Mouse (Mus musculus): Measurements from ENCODE around the gene Zdhhc18. TPM values are rescaled to one million over a fixed set of nuclear protein-coding genes. Genes with fewer than 3 reads are reported as not detected.

Zdhhc18 gene
- 1.9 and 3.1 TPM in 2 replicates for polyA plus RNA-seq (2014; fragmentation: Nextera tagmentation; extraction: Ambion mirVana)

DNA sequence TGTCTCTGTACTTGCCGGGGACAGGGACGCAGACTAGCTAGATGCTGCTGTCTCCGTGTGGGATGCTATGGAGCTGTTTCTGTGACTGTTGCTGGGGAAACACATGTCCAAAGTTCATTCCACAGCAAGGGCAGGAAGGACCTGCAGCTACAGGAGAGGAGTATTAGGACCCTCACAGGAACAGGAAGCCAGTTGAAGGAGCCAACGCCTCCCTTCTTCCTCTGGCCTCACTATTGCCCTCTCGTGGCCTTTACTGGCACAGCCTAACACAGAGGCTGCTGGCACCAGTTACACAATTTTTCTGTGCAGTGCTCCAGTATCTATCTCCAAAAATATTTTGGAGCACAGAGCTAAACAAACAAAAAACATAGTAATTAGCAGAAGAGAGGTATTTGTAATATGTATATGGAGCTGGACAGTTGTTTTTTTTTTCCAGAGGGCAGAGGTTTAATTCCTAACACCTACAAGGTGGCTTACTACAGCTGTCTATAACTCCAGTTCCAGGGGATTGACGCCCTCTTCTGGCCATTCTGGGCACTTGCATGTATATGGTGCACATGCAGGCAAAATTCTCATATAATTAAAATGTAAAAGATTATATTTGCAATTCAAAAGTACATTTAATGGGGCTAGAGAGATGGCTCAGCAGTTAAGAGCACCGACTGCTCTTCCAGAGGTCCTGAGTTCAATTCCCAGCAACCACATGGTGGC lies at the start of gene Zdhhc18:
Zdhhc18 (minus strand) TSS at position 166 of the 711 bp plus-strand sequence.
- peak; percentile 83 for DNase-seq (ENCODE audit: low spot score)
- Histone ChIP-seq H3K36me3 (replicated peaks; ENCODE audit: control insufficient read depth, insufficient read depth, low read depth, low read length) (no peaks in the 10 kb centered on the region), H3K4me3 (ENCODE audit: low read depth, low read length) (no peak within 1 kb of the TSS), H3K4me1 (ENCODE audit: control insufficient read depth, insufficient read depth, low read length) (no peaks in the 10 kb centered on the region), H3K9me3 (replicated peaks; ENCODE audit: control insufficient read depth, low read length) (0 out of 2 replicates have a peak, but pooled peaks cover 1% of the 10 kb centered on the region), H3K27me3 (ENCODE audit: control insufficient read depth, insufficient read depth, low read length) (no peaks in the 10 kb centered on the region), H3K4me2 (ENCODE audit: low read depth, low read length) (no peak within 1 kb of the TSS), H3K27ac (replicated peaks; ENCODE audit: low read depth, low read length) (no peak within 1 kb of the TSS), H3K9ac (replicated peaks; ENCODE audit: low read length) (no peak within 1 kb of the TSS)
- no peak for ATAC-seq (replicated peaks; ENCODE audit: insufficient number of reproducible peaks, low FRiP score, low TSS enrichment, low read depth)
- WGBS: 32% methylated on average over 7 of the region's 7 CpGs

DNA sequence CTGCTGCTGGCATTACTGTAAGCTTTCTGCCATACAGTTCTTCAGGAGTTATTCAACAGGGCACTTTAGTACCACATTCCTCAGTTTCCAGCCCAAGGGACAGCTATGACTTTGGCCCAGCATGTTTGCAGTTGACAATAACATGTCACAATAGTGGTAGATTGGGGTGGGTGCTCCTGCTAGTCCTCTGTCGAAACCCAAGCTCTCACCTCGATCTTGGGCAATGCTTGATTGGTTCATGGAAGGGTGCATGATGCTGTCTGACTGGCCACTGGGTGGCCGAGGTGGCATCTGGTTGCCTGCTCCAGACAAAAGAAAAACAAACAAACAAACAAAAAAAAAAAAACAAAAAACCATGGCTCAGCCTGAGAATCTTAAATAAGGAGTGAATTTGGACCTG lies 45.4 kb upstream of the Zdhhc18 start:
- H3K27ac ChIP-seq (replicated peaks; ENCODE audit: low read depth, low read length): no peak overlapping the region
- H3K4me1 ChIP-seq (ENCODE audit: control insufficient read depth, insufficient read depth, low read length): no peaks in the 10 kb centered on the region
- no peak for DNase-seq (ENCODE audit: low spot score)
- H3K4me3 ChIP-seq (ENCODE audit: low read depth, low read length): no peak overlapping the region
- H3K27me3 ChIP-seq (ENCODE audit: control insufficient read depth, insufficient read depth, low read length): no peaks in the 10 kb centered on the region
- WGBS: 91% methylated on average over 3 of the region's 3 CpGs
- H3K36me3 ChIP-seq (replicated peaks; ENCODE audit: control insufficient read depth, insufficient read depth, low read depth, low read length): peaks cover 26% of the 10 kb centered on the region
- no peaks in the 10 kb centered on the region for H3K9me3 ChIP-seq (replicated peaks; ENCODE audit: control insufficient read depth, low read length)
- no peak for ATAC-seq (replicated peaks; ENCODE audit: insufficient number of reproducible peaks, low FRiP score, low TSS enrichment, low read depth)
- H3K4me2 ChIP-seq (ENCODE audit: low read depth, low read length): no peak overlapping the region
- no peak overlapping the region for H3K9ac ChIP-seq (replicated peaks; ENCODE audit: low read length)

DNA sequence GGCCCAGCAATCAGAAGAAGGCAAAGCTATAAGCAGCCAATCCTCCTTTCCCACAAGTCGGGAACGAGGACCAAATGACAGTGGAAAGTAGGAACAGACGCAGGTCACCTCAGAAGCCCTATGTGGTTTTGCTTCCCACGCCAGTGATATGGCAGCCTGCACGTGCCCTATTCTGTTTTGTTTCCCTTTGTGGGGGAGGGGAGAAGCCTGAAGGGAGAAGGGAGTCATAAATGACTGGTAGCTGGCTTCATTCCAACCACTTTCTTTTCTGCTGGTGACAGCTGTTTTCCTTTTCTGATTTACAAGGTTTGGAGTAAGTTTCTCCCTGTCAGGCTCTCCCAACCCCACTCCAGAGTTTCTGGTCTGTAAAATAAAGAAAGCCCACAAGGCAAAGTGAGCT lies 40.3 kb upstream of the Zdhhc18 start:
- DNase-seq (ENCODE audit: low spot score) (no peak), ATAC-seq (replicated peaks; ENCODE audit: insufficient number of reproducible peaks, low FRiP score, low TSS enrichment, low read depth) (no peak)
- Histone ChIP-seq H3K36me3 (replicated peaks; ENCODE audit: control insufficient read depth, insufficient read depth, low read depth, low read length) (peaks cover 55% of the 10 kb centered on the region), H3K27ac (replicated peaks; ENCODE audit: low read depth, low read length) (no peak overlapping the region), H3K9me3 (replicated peaks; ENCODE audit: control insufficient read depth, low read length) (no peaks in the 10 kb centered on the region), H3K27me3 (ENCODE audit: control insufficient read depth, insufficient read depth, low read length) (no peaks in the 10 kb centered on the region), H3K4me2 (ENCODE audit: low read depth, low read length) (no peak overlapping the region), H3K4me1 (ENCODE audit: control insufficient read depth, insufficient read depth, low read length) (no peaks in the 10 kb centered on the region), H3K4me3 (ENCODE audit: low read depth, low read length) (no peak overlapping the region), H3K9ac (replicated peaks; ENCODE audit: low read length) (no peak overlapping the region)
- WGBS: 43% methylated on average over 5 of the region's 5 CpGs

DNA sequence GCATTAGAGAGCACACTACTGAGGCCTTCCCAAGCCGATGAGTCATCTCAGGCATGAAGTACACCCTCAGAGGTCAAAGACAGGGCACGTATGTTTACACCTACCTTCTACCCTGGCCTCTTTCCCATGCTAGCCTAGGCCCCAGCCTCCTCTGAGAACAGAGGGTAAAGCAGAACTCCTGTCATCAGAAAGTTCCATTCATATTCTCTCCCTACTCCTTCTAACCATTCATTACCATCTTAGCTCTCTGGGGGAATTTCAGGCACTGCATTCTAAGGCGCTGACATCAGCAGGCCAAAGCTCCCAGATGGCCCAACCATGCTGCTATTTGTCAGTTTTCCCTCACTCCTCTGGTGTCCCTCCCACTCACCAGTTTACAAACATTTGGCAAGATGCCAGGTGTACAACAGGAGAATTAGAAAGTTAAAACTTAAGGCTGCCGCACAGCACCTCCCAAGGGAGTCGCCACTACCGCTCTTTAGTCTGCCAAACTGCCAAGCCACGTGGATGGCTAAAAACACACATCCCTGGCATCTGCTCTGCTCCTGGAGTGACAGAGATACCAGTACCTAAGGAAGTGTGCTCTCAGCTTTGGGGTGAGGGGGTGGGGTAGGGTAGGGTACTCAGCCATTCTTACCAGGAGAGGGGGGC lies 38.6 kb upstream of the Zdhhc18 start:
- H3K4me2 ChIP-seq (ENCODE audit: low read depth, low read length): no peak overlapping the region
- 81% methylated on average over 7 of the region's 7 CpGs for WGBS
- peaks cover 63% of the 10 kb centered on the region for H3K36me3 ChIP-seq (replicated peaks; ENCODE audit: control insufficient read depth, insufficient read depth, low read depth, low read length)
- H3K9me3 ChIP-seq (replicated peaks; ENCODE audit: control insufficient read depth, low read length): no peaks in the 10 kb centered on the region
- H3K9ac ChIP-seq (replicated peaks; ENCODE audit: low read length): no peak overlapping the region
- H3K4me3 ChIP-seq (ENCODE audit: low read depth, low read length): no peak overlapping the region
- no peaks in the 10 kb centered on the region for H3K4me1 ChIP-seq (ENCODE audit: control insufficient read depth, insufficient read depth, low read length)
- DNase-seq (ENCODE audit: low spot score) (no peak), ATAC-seq (replicated peaks; ENCODE audit: insufficient number of reproducible peaks, low FRiP score, low TSS enrichment, low read depth) (no peak)
- H3K27ac ChIP-seq (replicated peaks; ENCODE audit: low read depth, low read length): no peak overlapping the region
- H3K27me3 ChIP-seq (ENCODE audit: control insufficient read depth, insufficient read depth, low read length): no peaks in the 10 kb centered on the region; the same call in 1 of the 2 replicates

DNA sequence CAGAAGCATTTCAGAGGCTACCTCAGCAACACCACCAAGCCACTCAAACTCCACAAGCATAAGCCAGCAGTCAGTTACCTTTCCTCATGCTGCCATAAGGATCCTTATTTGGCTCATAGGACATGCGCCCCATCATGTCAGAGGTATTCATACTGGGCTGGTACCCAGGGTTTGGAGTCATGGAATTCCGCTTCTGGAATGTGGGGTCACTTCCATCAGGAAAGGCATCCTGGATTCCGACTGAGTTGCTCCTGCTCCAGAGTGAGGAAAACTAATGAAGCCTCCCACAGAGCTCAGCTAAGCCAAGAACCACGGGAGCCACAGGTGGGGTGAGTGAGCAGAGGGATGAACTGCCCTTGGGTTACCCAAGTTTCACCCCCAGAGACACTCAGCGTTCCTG lies 37.2 kb upstream of the Zdhhc18 start:
- no peaks in the 10 kb centered on the region for H3K4me1 ChIP-seq (ENCODE audit: control insufficient read depth, insufficient read depth, low read length)
- no peaks in the 10 kb centered on the region for H3K9me3 ChIP-seq (replicated peaks; ENCODE audit: control insufficient read depth, low read length)
- H3K27me3 ChIP-seq (ENCODE audit: control insufficient read depth, insufficient read depth, low read length): no peaks in the 10 kb centered on the region; the same call in 1 of the 2 replicates
- no peak overlapping the region for H3K4me2 ChIP-seq (ENCODE audit: low read depth, low read length)
- WGBS: 88% methylated on average over 5 of the region's 5 CpGs
- DNase-seq (ENCODE audit: low spot score): no peak
- no peak overlapping the region for H3K4me3 ChIP-seq (ENCODE audit: low read depth, low read length)
- H3K36me3 ChIP-seq (replicated peaks; ENCODE audit: control insufficient read depth, insufficient read depth, low read depth, low read length): peaks cover 56% of the 10 kb centered on the region
- H3K27ac ChIP-seq (replicated peaks; ENCODE audit: low read depth, low read length): no peak overlapping the region
- H3K9ac ChIP-seq (replicated peaks; ENCODE audit: low read length): no peak overlapping the region
- no peak for ATAC-seq (replicated peaks; ENCODE audit: insufficient number of reproducible peaks, low FRiP score, low TSS enrichment, low read depth)

DNA sequence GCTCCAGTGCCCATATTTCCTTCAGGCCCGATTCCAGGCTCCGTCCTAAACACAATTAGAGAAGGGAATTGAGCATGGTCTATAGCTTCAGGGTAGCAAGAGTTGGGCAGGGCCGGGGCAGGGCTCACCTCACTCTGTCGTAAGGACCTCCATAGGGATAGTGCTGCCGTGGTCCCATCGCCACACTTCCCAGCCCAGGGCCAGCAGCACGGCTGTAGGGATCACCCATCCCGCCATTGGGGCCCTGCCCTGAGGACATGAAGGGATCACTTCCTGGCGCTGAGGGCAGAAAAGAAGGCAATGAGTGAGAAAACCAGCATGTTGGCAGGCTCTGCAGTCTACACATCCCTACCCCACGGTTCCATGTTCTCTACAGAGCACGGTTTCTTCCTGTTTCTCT lies 36.6 kb upstream of the Zdhhc18 start:
- H3K36me3 ChIP-seq (replicated peaks; ENCODE audit: control insufficient read depth, insufficient read depth, low read depth, low read length): peaks cover 51% of the 10 kb centered on the region
- no peak overlapping the region for H3K4me3 ChIP-seq (ENCODE audit: low read depth, low read length)
- H3K4me2 ChIP-seq (ENCODE audit: low read depth, low read length): no peak overlapping the region
- H3K9ac ChIP-seq (replicated peaks; ENCODE audit: low read length): no peak overlapping the region
- no peaks in the 10 kb centered on the region; the same call in 1 of the 2 replicates for H3K27me3 ChIP-seq (ENCODE audit: control insufficient read depth, insufficient read depth, low read length)
- ATAC-seq (replicated peaks; ENCODE audit: insufficient number of reproducible peaks, low FRiP score, low TSS enrichment, low read depth): no peak
- 88% methylated on average over 11 of the region's 11 CpGs for WGBS
- H3K9me3 ChIP-seq (replicated peaks; ENCODE audit: control insufficient read depth, low read length): no peaks in the 10 kb centered on the region
- no peak for DNase-seq (ENCODE audit: low spot score)
- H3K4me1 ChIP-seq (ENCODE audit: control insufficient read depth, insufficient read depth, low read length): no peaks in the 10 kb centered on the region
- H3K27ac ChIP-seq (replicated peaks; ENCODE audit: low read depth, low read length): no peak overlapping the region

DNA sequence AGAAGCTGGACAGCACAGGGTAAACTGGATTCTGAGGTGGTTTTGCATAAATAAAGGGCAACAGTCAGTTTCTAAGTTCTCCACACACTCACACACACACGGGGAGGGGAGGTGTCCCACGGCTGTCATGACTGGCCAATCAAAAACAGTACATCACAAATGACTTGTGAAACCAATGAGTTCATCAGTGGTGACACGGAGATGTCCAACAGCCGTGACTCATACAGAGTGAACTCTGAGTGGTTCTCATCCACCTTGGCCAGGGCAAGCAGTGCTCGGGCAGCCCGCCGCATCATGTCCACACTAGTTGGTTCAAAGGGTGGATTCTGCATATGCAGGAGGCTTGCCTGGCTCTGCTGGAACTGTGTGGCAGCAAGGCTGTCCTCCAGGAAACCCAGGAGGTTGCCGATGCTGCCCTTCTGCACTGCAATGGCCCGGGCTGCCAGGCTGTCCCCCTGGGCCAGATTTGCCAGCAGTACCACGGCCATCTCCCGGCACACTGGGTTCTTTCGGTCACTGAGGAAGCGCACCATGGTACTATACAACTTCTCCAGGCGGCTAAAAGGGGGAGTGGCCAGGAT lies 30.3 kb upstream of the Zdhhc18 start:
- ATAC-seq (replicated peaks; ENCODE audit: insufficient number of reproducible peaks, low FRiP score, low TSS enrichment, low read depth): no peak
- WGBS: 89% methylated on average over 14 of the region's 14 CpGs
- no peak overlapping the region for H3K27ac ChIP-seq (replicated peaks; ENCODE audit: low read depth, low read length)

DNA sequence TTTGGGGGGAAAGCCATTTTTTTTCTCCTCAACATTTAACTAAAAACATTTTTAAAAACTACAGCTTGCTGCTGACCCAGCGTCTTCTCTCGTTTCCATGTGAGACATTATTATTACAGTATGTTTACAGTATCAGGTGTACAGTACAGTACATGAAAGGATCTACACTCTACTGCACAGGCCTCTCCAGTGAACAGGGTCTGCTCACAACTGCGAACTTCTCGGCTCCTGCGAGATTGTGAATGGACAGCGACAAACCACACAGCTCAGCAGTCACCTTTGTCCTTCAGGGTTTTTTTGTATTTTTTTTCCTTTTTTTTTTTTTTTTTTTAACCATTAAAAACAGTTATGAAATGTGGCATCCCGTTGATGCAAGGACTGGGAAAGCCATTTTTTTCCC lies 29.7 kb upstream of the Zdhhc18 start:
- DNase-seq (ENCODE audit: low spot score) (no peak), ATAC-seq (replicated peaks; ENCODE audit: insufficient number of reproducible peaks, low FRiP score, low TSS enrichment, low read depth) (no peak)
- peaks cover 26% of the 10 kb centered on the region for H3K36me3 ChIP-seq (replicated peaks; ENCODE audit: control insufficient read depth, insufficient read depth, low read depth, low read length)
- no peak overlapping the region for H3K27ac ChIP-seq (replicated peaks; ENCODE audit: low read depth, low read length)
- WGBS: 87% methylated on average over 7 of the region's 7 CpGs
- no peak overlapping the region for H3K9ac ChIP-seq (replicated peaks; ENCODE audit: low read length)
- no peaks in the 10 kb centered on the region for H3K4me1 ChIP-seq (ENCODE audit: control insufficient read depth, insufficient read depth, low read length)
- no peaks in the 10 kb centered on the region for H3K9me3 ChIP-seq (replicated peaks; ENCODE audit: control insufficient read depth, low read length)
- H3K27me3 ChIP-seq (ENCODE audit: control insufficient read depth, insufficient read depth, low read length): no peaks in the 10 kb centered on the region; the same call in 1 of the 2 replicates
- H3K4me3 ChIP-seq (ENCODE audit: low read depth, low read length): no peak overlapping the region
- no peak overlapping the region for H3K4me2 ChIP-seq (ENCODE audit: low read depth, low read length)

More for the DNA sequence above, 30.3 kb upstream of the Zdhhc18 start:
- Histone ChIP-seq H3K4me1 (ENCODE audit: control insufficient read depth, insufficient read depth, low read length) (no peaks in the 10 kb centered on the region), H3K4me2 (ENCODE audit: low read depth, low read length) (no peak overlapping the region), H3K4me3 (ENCODE audit: low read depth, low read length) (no peak overlapping the region), H3K36me3 (replicated peaks; ENCODE audit: control insufficient read depth, insufficient read depth, low read depth, low read length) (peaks cover 31% of the 10 kb centered on the region), H3K9ac (replicated peaks; ENCODE audit: low read length) (no peak overlapping the region), H3K9me3 (replicated peaks; ENCODE audit: control insufficient read depth, low read length) (no peaks in the 10 kb centered on the region), H3K27me3 (ENCODE audit: control insufficient read depth, insufficient read depth, low read length) (no peaks in the 10 kb centered on the region; the same call in 1 of the 2 replicates)
- DNase-seq (ENCODE audit: low spot score): no peak

Data from embryonic facial prominence, embryonic 11.5 days (tissue).